Mouse (Mus musculus) erythroblast, adult 5-6 weeks (primary cell): Measurements from ENCODE around the gene Gm21900. TPM values are rescaled to one million over a fixed set of nuclear protein-coding genes. Genes with fewer than 3 reads are reported as not detected.
"Not testable (repeated sequence)": the region's sequence is repeated elsewhere in the genome, so short reads cannot be mapped to it uniquely, and the experiment has no call there.

Experiments used
- ATAC-seq: replicated peaks from 2 replicates; pipeline ENCODE4 v1.8.0; 2016; ENCODE audit warnings: moderate number of reproducible peaks, mild to moderate bottlenecking, moderate TSS enrichment, inconsistent platforms; ENCODE audit not compliant: poor library complexity, low FRiP score, severe bottlenecking
- total RNA-seq, 2 experiments: library from RNA; stranded (forward) in 1 of 2; stranded (reverse) in 1 of 2; fragments of 150-400 nt in 1 of 2; fragments of 200-764, 138-1000 nt in 1 of 2; gene quantifications; 2 replicates each; pipeline versions ENCODE4 v1.2.3 to v1.2.4; 2015 to 2017; ENCODE audit warnings: low replicate concordance in 2 of 2

Gm21900 gene
- total RNA-seq (2015; ENCODE audit: low replicate concordance), result not detected in 2 replicates
- total RNA-seq (2017; ENCODE audit: low replicate concordance), result not detected in 2 replicates

DNA sequence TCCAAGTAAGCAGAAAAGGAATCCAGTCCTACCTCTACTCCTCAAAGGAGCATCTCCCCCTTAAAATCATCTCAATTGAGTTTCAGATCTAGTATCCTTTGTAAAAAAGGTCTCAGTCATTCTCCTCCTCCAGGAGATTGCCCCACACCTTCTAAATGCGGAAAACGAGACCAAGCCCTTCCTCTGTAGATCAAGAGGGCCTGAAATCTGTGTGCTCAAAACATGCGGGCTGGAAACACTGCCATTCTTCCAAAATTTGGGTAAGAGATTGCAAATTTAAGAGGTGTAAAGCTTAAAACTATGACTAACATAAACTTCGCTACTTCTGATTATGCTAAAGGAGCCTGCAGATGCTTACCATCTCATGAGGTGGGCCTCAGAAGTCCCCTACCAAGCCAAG lies at the start of gene Gm21900:
TSS of gene Gm21900 (plus strand) at position 301 of the 400 bp plus-strand sequence.
- not testable (repeated sequence) for ATAC-seq

DNA sequence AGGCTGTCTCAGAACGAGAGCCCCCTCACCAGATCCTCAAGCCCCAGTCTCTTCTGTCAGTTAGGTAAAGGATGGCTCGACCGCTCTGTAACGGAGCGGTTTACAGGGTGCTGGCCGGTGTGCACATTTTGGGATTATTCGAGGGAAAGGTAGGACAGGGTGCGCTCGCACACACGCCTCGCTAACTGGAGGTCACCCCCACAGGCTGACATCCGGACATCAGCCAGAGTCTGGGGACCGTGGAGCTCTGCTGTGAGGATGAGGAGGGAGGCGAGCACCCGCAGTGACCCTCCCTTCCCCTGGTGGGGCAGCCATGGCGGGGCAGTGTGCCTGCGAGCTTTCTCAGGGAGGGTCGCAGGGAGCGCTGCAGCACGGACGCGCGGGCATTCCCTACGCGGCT lies 27.4 kb downstream of the Gm21900 start:
- peak; percentile 65 for ATAC-seq

Other genes with a start within 250 kb of the Gm21900 start
- not detected in 2 replicates for gene Gm28510, start 203.6 kb upstream of the Gm21900 start, total RNA-seq (2015; ENCODE audit: low replicate concordance)
- gene Gm28510, start 203.6 kb upstream of the Gm21900 start, total RNA-seq (2017; ENCODE audit: low replicate concordance), result not detected in 2 replicates
- gene Gm20737, start 80.3 kb upstream of the Gm21900 start, total RNA-seq (2015; ENCODE audit: low replicate concordance), result not detected in 2 replicates
- gene Gm20737, start 80.3 kb upstream of the Gm21900 start, total RNA-seq (2017; ENCODE audit: low replicate concordance), result not detected in 2 replicates
- not detected in 2 replicates for gene Gm21775, start 62.9 kb upstream of the Gm21900 start, total RNA-seq (2015; ENCODE audit: low replicate concordance)
- gene Gm21775, start 62.9 kb upstream of the Gm21900 start, total RNA-seq (2017; ENCODE audit: low replicate concordance), result not detected in 2 replicates
- gene Gm20777, start 136.1 kb downstream of the Gm21900 start, total RNA-seq (2015; ENCODE audit: low replicate concordance), result not detected in 2 replicates
- not detected in 2 replicates for gene Gm20777, start 136.1 kb downstream of the Gm21900 start, total RNA-seq (2017; ENCODE audit: low replicate concordance)